Mouse (Mus musculus) kidney, adult 11 months (tissue): ENCODE results near the gene Astl.
"Not testable (repeated sequence)": the region's sequence is repeated elsewhere in the genome, so short reads cannot be mapped to it uniquely, and the experiment has no call there.

ENCODE experiments used
- DNase-seq: peaks from one replicate; pipeline ENCODE4 v3.0.0; 2022

The Astl gene

GRCm38 (mm10) chr2:127338416-127338815, at the start of gene Astl:
Astl (plus strand) TSS chr2:127338639.
- DNase-seq: no peak

- DNase-seq: no peak
These were observed 46.2 kb upstream of the Astl start for GRCm38 (mm10) chr2:127292250-127292649.

- DNase-seq: no peak
These were observed 41.2 kb upstream of the Astl start for GRCm38 (mm10) chr2:127297001-127297805.

GRCm38 (mm10) chr2:127298056-127298455, 40.4 kb upstream of the Astl start:
- DNase-seq: no peak

- no peak for DNase-seq
These were observed 37.7 kb upstream of the Astl start for GRCm38 (mm10) chr2:127300701-127301100.

- DNase-seq: no peak
These were observed 36.6 kb upstream of the Astl start for GRCm38 (mm10) chr2:127301883-127302282.

GRCm38 (mm10) chr2:127304192-127304591, 34.2 kb upstream of the Astl start:
- DNase-seq: not testable (repeated sequence)

GRCm38 (mm10) chr2:127304609-127305210, 33.7 kb upstream of the Astl start:
- DNase-seq: no peak

GRCm38 (mm10) chr2:127306123-127306522, 32.3 kb upstream of the Astl start:
- no peak for DNase-seq

GRCm38 (mm10) chr2:127307179-127307578, 31.3 kb upstream of the Astl start:
- DNase-seq: no peak

- DNase-seq: no peak
These were observed 29.8 kb upstream of the Astl start for GRCm38 (mm10) chr2:127308660-127309059.

- no peak for DNase-seq
These were observed 28.2 kb upstream of the Astl start for GRCm38 (mm10) chr2:127310246-127310645.

- no peak for DNase-seq
These were observed 27.8 kb upstream of the Astl start for GRCm38 (mm10) chr2:127310685-127311084.

- no peak for DNase-seq
These were observed 27.2 kb upstream of the Astl start for GRCm38 (mm10) chr2:127311193-127311592.

GRCm38 (mm10) chr2:127312801-127313200, 25.6 kb upstream of the Astl start:
- no peak for DNase-seq

GRCm38 (mm10) chr2:127313878-127314277, 24.6 kb upstream of the Astl start:
- no peak for DNase-seq

GRCm38 (mm10) chr2:127314467-127315154, 23.8 kb upstream of the Astl start:
- DNase-seq: no peak

- DNase-seq: no peak
These were observed 23.3 kb upstream of the Astl start for GRCm38 (mm10) chr2:127315155-127315470.

- DNase-seq: no peak
These were observed 22.0 kb upstream of the Astl start for GRCm38 (mm10) chr2:127316431-127316830.

- DNase-seq: no peak
These were observed 20.3 kb upstream of the Astl start for GRCm38 (mm10) chr2:127318136-127318535.

GRCm38 (mm10) chr2:127319071-127319470, 19.4 kb upstream of the Astl start:
- DNase-seq: no peak

- DNase-seq: no peak
These were observed 15.7 kb upstream of the Astl start for GRCm38 (mm10) chr2:127322671-127323285.

- DNase-seq: no peak
These were observed 14.8 kb upstream of the Astl start for GRCm38 (mm10) chr2:127323667-127324066.

- no peak for DNase-seq
These were observed 14.0 kb upstream of the Astl start for GRCm38 (mm10) chr2:127324456-127324855.
